Mouse (Mus musculus) heart, embryonic 12.5 days (tissue): ENCODE data around the gene Mrps21. TPM values are rescaled to one million over a fixed set of nuclear protein-coding genes. Genes with fewer than 3 reads are reported as not detected.

Source experiments
- polyA plus RNA-seq: library from polyadenylated mRNA; unstranded; fragments of >200 nt; fragmentation: Nextera tagmentation; extraction: Ambion mirVana; gene quantifications from 2 replicates; pipeline ENCODE4 v1.2.1, GENCODE M21; 2016

The Mrps21 gene
- polyA plus RNA-seq, 1 experiment from 2014 or later = 408 TPM

Other genes with a start within 250 kb of the Mrps21 start
- 50.8 and 51.4 TPM in 2 replicates for gene Ensa, start 246.5 kb downstream of the Mrps21 start, polyA plus RNA-seq
- gene Mcl1, start 212.7 kb downstream of the Mrps21 start, polyA plus RNA-seq = 65.2 and 66.9 TPM in 2 replicates
- 4.3 and 4.9 TPM in 2 replicates for gene Adamtsl4, start 183.6 kb downstream of the Mrps21 start, polyA plus RNA-seq
- gene Ecm1, start 131.9 kb downstream of the Mrps21 start, polyA plus RNA-seq = 82.4 and 90.1 TPM in 2 replicates
- 43.6 TPM in 2 replicates for gene Tars2, start 111.3 kb downstream of the Mrps21 start, polyA plus RNA-seq
- gene Rprd2, start 52.7 kb downstream of the Mrps21 start, polyA plus RNA-seq = 25.5 and 25.9 TPM in 2 replicates
- gene Prpf3, start 15.6 kb downstream of the Mrps21 start, polyA plus RNA-seq = 36.6 and 36.7 TPM in 2 replicates
- 5.5 and 6.8 TPM in 2 replicates for gene Ciart, start 10.7 kb upstream of the Mrps21 start, polyA plus RNA-seq
- 26.1 and 26.3 TPM in 2 replicates for gene BC028528, start 20.5 kb upstream of the Mrps21 start, polyA plus RNA-seq
- gene Aph1a, start 22.4 kb upstream of the Mrps21 start, polyA plus RNA-seq = 31.8 and 33.8 TPM in 2 replicates
- gene Car14, start 33.2 kb upstream of the Mrps21 start, polyA plus RNA-seq = 24.7 and 26.3 TPM in 2 replicates
- gene Anp32e, start 57.7 kb upstream of the Mrps21 start, polyA plus RNA-seq = 222 and 229 TPM in 2 replicates
- 76.1 and 80.8 TPM in 2 replicates for gene Plekho1, start 124.5 kb upstream of the Mrps21 start, polyA plus RNA-seq
- gene Vps45, start 186.9 kb upstream of the Mrps21 start, polyA plus RNA-seq = 30.0 and 32.8 TPM in 2 replicates
- gene Otud7b, start 233.0 kb upstream of the Mrps21 start, polyA plus RNA-seq = 20.7 and 22.2 TPM in 2 replicates